Mouse (Mus musculus): ENCODE measurements around the gene Wdr54.

Gene Wdr54

DNA sequence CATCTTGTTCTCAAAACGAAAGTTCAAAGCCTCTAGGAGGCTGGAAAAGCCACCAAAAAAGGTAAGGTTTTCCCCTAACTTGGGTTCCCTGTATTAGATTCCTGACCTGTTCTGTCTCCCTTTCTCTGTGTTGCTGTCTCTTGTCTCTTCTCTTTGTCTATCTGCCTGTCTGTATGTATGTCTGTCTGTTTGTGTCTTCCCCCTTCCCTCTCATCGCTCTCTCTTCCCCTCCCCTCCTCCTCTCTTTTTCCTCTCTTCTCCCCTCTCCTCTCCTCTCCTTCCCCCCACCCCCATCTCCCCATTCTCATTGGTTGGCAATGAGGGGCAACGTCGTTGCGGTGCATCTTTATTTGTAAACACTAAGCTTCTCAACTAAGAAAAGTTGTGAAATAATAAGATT lies 30.9 kb downstream of the Wdr54 start, which contains the start of gene Ino80b:
Gene Ino80b, minus strand, starts transcription at position 101 of the 400 bp plus-strand sequence.
- no peak for DNase-seq

DNA sequence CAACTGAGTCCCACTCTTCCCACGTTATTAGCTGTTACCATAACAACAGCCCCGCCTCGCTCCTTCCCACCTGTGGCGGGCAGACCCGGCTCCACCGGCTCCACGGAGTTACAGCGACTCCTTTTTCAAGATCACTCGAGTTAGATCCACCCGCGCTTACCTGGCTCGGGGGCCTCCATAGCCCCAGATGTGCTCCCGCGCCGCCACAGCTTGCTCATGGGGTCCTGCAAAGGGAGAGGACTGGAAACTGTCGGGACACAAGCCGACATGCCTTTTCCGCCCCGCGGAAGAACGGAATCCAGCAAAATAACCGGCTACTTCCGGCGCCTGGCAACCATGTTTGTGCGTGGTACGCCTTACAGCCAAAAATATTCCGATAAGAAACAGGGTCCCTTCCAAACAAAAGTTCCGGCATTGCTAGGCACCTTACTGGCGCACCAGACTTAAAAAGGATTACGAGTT lies 31.3 kb downstream of the Wdr54 start:
- DNase-seq = peak; percentile 93

GRCm38 (mm10) chr6:83122961-83123360 lies 33.2 kb downstream of the Wdr54 start:
- DNase-seq = no peak

DNA sequence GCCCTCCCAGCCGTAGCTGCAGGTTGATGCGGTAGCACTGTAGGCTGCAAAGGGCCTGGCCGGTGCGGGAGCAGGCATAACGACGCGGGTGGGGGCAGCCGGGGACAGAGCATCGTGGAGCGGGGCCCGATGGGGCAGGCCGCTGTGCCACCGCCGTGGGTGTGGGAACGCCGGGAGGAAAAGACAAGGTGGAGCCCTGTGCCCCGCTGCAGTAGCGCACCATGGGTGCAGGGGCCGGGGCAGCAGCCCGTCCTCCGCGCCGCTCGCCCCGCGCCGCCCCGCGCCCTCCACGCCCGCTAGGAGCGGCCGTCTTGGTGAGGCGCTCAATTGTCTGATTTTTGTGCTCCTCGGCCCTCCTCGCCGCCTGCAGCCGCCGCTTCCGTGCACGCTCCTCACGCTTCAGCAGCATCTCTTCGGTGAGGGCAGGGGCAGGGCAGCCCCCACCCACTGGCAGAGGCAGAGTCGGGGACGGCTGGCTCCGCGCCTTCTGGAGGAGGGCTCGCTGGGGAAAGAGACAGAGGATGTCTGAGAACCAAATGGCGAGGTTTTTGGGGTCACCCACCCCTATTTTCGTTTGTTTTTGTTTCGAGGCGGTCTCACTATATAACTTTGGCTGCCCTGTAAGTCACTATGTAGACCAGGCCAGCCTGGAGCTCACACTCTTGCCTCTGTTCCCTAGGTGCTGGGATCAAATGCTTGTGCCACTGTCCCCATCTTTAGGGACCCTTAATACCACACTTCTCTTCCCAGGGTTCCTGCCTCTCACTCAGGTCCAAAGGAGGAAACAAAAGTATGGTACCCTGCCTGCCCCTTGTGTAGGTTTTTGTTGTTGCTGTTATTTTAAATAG lies 34.1 kb downstream of the Wdr54 start:
- no peak for DNase-seq

- peak; percentile 99 for DNase-seq
Observed at GRCm38 (mm10) chr6:83120930-83121862, 35.0 kb downstream of the Wdr54 start, which contains the start of gene Wbp1. TSS of gene Wbp1 (minus strand) at chr6:83121559.

DNA sequence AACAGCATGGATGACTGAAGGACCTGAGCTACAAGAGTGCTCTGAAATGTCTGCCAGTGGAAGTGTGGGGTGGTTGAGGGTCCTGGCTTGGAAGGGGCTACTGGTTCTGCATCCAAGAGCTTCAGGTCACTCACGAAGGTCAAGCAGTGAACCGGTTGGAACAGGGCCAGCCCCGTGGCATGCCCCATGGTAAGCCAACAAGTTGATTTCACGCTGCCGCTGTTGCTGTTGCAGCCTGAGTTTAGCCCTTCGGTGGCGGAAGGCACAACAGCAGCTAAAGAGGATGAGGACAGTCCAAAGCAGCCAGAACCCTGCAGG lies 36.5 kb downstream of the Wdr54 start:
- DNase-seq = peak; percentile 47

GRCm38 (mm10) chr6:83118825-83119733 lies 37.1 kb downstream of the Wdr54 start:
- no peak for DNase-seq

DNA sequence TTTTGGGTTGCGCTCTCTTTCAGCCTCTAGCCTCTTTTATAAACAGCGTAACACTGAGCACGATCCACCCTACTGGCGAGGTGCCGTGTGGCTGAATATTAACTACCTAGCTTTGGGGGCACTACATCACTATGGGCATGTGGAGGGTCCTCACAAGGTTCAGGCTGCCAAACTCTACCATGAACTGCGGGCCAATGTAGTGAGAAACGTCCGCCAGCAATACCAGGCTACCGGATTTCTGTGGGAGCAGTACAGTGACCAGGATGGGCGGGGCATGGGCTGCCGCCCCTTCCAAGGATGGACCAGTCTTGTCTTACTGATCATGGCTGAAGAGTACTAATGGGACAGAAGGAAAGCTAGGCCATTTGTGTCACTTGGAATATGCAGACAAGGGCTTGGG lies 37.8 kb downstream of the Wdr54 start:
- DNase-seq = no peak

DNA sequence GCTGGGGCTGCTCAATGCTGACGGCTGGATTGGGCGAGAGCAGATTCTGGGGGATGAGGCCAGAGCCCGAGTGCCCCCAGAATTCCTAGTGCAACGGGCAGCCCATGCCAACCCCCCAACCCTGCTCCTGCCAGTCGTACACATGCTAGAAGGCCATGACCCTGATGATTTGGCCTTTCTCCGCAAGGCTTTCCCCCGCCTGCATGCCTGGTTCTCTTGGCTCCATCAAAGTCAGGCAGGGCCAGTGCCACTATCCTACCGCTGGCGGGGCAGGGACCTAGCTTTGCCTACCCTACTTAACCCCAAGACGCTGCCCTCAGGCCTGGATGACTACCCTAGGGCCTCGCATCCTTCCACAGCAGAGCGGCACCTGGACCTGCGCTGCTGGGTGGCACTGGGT lies 38.6 kb downstream of the Wdr54 start:
- no peak for DNase-seq

DNA sequence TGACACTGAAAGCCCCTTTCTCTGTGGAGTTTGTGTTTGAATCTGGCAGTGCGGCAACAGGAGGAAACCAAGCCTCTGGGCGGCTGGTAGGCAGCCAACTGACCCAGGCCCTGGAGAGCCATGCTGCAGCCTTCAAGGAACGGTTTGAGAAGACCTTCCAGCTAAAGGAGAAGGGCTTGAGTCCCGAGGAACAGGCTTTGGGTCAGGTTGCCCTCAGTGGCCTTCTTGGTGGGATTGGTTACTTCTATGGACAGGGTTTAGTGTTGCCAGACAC lies 39.1 kb downstream of the Wdr54 start:
- no peak for DNase-seq

DNA sequence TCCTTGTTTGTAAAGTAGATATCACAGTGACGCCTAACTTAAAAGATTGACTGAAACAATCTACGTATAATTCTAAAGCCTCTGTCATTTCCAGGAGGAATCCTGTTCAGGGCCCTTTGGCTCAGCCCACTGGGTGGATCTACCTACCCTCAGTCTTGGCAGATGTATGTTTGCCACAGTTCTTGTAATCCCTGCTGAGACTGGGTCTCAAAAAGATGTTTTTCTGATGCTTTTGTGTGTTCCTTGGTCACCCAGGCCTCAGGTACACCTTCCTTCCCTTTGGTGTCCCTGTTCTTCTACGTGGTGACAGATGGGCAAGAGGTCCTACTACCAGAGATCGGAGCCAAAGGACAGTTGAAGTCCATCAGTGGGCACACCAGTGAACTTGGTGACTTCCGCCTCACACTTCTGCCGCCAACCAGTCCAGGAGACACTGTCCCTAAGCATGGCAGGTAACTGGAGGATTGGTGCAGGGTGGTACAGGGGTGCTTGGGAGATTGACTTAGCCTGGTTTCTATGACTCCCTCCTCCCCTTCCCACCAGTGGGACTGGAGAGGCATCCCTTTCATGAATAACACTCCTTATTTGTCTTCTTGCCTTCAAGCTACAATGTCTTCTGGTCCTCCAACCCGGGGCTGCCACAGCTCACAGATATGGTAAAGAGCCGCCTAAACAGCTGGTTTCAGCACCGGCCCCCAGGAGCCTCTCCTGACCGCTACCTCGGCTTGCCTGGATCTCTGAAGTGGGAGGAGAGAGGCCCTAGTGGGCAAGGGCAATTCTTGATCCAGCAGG lies 39.6 kb downstream of the Wdr54 start:
- DNase-seq = no peak

GRCm38 (mm10) chr6:83115682-83116372 lies 40.4 kb downstream of the Wdr54 start:
- DNase-seq = no peak

DNA sequence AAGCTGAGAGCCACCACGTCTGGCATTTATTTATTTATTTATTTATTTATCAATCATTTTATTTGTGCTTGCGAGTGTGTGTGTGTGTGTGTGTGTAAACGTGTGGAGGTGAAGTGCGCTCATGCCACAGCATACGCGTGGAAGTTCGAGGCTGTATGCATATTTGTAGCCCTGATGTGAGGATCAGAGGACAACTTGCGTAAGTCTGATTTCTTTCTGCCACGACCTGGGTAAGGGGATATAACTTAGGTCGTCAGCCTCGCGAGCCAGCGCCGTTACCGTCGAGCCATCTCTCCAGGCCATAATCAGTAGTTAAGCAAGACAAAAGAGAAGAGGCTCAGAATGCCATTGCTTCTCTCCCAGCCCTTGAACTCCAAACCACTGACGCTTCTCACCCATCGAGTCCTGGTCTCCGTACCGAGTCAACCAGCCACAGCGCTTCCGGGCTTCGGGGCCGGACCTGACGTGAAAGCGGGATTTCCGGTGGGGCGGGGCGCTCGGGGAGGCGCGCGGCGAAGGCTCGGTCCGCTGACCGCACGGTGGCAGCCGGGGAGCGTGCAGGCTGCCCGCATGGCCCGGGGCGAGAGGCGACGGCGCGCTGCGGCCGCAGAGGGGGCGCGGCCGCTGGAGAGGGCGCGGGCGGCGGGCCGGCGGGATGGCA lies 41.1 kb downstream of the Wdr54 start, which contains the start of gene Mogs:
Gene Mogs, plus strand, starts transcription at position 486 of the 661 bp plus-strand sequence.
- DNase-seq = peak; percentile 90

GRCm38 (mm10) chr6:83111510-83112136 lies 44.6 kb downstream of the Wdr54 start:
- DNase-seq = no peak

DNA sequence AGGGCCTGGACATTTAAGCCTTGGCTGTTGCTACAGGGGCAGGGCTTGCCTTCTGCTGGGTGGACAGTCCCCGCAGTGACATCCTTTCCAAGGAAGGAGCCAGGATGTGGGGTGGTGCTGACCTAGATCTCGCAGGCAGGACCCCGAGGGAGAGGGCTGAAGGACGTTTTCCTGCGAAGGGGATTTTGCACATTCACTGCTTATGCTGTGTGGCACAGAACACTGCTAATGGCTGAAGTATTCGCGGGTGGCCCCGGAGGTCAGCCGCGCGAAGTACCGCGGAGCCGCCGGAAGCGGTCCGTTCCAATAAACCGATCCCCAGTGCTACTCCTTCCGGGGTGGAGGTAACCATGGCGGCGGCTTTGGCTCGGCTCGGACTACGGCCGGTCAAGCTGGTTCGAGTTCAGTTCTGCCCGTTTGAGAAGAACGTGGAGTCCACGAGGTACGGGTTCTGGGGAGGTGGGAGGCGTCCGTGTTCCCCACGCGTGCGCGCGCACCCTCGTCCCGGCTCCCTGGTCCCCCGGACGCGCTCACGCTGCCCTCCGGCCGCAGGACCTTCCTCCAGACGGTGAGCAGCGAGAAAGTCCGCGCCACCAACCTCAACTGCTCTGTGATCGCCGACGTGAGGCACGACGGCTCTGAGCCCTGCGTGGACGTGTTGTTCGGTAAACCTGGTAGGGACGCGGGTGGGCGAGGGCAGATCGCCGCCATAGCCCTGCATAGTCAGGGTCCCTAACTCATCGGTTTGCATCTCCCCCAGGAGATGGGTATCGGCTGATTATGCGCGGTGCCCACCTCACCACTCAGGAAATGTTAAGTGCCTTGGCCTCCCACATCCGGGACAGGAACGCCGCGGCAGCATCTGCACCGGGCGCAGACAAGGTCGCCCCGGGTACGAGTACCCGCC lies 47.2 kb downstream of the Wdr54 start, which contains the start of gene Mrpl53:
Gene Mrpl53, plus strand, starts transcription at position 279 of the 907 bp plus-strand sequence.
- peak; percentile 79 for DNase-seq

GRCm38 (mm10) chr6:83107566-83108400 lies 48.4 kb downstream of the Wdr54 start:
- DNase-seq = peak; percentile 71

- DNase-seq = no peak
Observed at GRCm38 (mm10) chr6:83104158-83104557, 52.0 kb downstream of the Wdr54 start.

DNA sequence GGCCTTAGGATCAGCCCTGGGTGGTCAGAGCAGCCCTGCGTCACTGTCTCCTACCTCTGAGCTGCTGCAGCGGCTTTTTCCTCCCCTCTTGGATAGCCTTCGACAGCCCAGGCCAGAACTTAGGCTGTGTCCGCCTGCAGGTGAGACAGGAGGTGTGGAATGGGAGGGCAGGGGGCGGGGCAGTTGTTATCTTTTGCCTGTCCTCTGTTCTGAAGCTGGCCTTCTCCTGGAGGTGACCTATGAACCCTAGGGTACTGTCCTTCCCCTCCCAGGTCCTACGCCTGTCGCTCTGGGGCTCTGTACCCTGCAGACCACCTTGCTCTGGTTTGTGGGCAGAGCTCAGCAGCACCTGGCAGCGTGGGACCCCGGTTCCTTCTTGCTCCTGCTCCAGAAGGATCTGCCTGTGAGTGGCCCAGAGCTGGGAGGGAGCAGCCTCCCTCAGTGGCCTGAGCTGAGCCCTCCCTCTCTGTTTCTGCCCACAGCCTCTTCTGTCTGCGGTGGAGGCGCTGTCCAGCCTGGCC lies 53.0 kb downstream of the Wdr54 start:
- peak; percentile 26 for DNase-seq

Data from kidney, adult 11 months (tissue).